In the genomic region with DNA sequence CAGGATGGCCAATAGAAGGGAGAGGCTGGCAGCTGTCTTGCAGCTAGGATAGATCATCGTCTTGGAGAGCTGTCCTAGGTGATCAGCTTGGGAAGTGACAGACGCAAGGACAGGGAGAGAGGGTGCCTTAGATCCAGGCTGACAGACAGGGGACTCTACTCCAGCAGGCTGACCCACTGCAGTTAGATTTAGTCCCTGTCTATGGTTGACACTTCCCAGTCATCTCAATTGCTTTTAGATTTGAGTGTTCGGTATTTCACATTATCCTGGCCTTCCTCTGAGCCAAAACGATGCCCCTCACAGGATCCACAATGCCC, we compare ENCODE assay signal across 9 mouse cellular contexts. TPM values are rescaled to one million over a fixed set of nuclear protein-coding genes. Genes with fewer than 3 reads are reported as not detected.
DNase-seq lines count a peak whose midpoint lies in the region; ATAC-seq lines count a peak whose summit lies in the region.
"Had no signal": no experiment of that assay in that cellular context is flagged by ENCODE, and none has a peak within 500 bp of the region (broad histone marks: within the 10 kb centered on the region; RNA-seq: fewer than 3 reads in every experiment).

No protein-coding gene starts in this region.

- WGBS in kidney, embryonic 16.5 days: 51% methylated on average over 4 of the region's 4 CpGs
- 58% methylated on average over 4 of the region's 4 CpGs for WGBS in forebrain, embryonic 16.5 days
- 55% methylated on average over 4 of the region's 4 CpGs for WGBS in limb, embryonic 15.5 days
- 50% methylated on average over 4 of the region's 4 CpGs for WGBS in neural tube, embryonic 14.5 days

- intact Hi-C loops in left cerebral cortex, postnatal 14 days (cut with DNase I): loop anchor here (5.0 kb wide), 3 partner anchors 185 to 710 kb away; no protein-coding TSS in a partner anchor

- peak overlapping the region; percentile 44 for H3K4me2 ChIP-seq in kidney, embryonic 16.5 days (replicated peaks; ENCODE audit: low read depth, low read length)
- H3K4me2 ChIP-seq in forebrain, embryonic 16.5 days (ENCODE audit: low read length): peak overlapping the region; percentile 50
- peak overlapping the region; percentile 38 for H3K4me2 ChIP-seq in limb, embryonic 15.5 days
- H3K4me2 ChIP-seq in neural tube, embryonic 14.5 days (ENCODE audit: low read depth, low read length): peak overlapping the region; percentile 36; the same call in 1 of the 2 replicates

- no peak overlapping the region for H3K27ac ChIP-seq in kidney, embryonic 16.5 days (ENCODE audit: low read length)
- no peak overlapping the region for H3K27ac ChIP-seq in forebrain, embryonic 16.5 days (ENCODE audit: low read length)
- no peak overlapping the region for H3K27ac ChIP-seq in limb, embryonic 15.5 days
- no peak overlapping the region for H3K27ac ChIP-seq in neural tube, embryonic 14.5 days (ENCODE audit: low read depth, low read length)

- peaks cover 26% of the 10 kb centered on the region for H3K27me3 ChIP-seq in kidney, embryonic 16.5 days (ENCODE audit: insufficient read depth, low read length)
- H3K27me3 ChIP-seq in forebrain, embryonic 16.5 days (replicated peaks; ENCODE audit: control insufficient read depth, insufficient read depth, low read length): peaks cover 4% of the 10 kb centered on the region; the same call in 1 of the 2 replicates
- H3K27me3 ChIP-seq in limb, embryonic 15.5 days: peaks cover 29% of the 10 kb centered on the region
- 0 out of 2 replicates have a peak, but pooled peaks cover 5% of the 10 kb centered on the region for H3K27me3 ChIP-seq in neural tube, embryonic 14.5 days (ENCODE audit: control insufficient read depth, insufficient read depth, low read length)

- no peaks in the 10 kb centered on the region for H3K9me3 ChIP-seq in kidney, embryonic 16.5 days (ENCODE audit: low read length)
- H3K9me3 ChIP-seq in forebrain, embryonic 16.5 days (ENCODE audit: control insufficient read depth, low read length): no peaks in the 10 kb centered on the region
- H3K9me3 ChIP-seq in limb, embryonic 15.5 days: no peaks in the 10 kb centered on the region
- H3K9me3 ChIP-seq in neural tube, embryonic 14.5 days (ENCODE audit: control insufficient read depth, low read length): no peaks in the 10 kb centered on the region

- peaks cover 8% of the 10 kb centered on the region; the same call in 1 of the 2 replicates for H3K4me1 ChIP-seq in kidney, embryonic 16.5 days (ENCODE audit: insufficient read depth, low read length)
- peaks cover 16% of the 10 kb centered on the region for H3K4me1 ChIP-seq in forebrain, embryonic 16.5 days (replicated peaks; ENCODE audit: control insufficient read depth, insufficient read depth, low read length)
- H3K4me1 ChIP-seq in limb, embryonic 15.5 days: peaks cover 14% of the 10 kb centered on the region
- no peaks in the 10 kb centered on the region for H3K4me1 ChIP-seq in neural tube, embryonic 14.5 days (ENCODE audit: control insufficient read depth, insufficient read depth, low read length)

- no peaks in the 10 kb centered on the region for H3K36me3 ChIP-seq in kidney, embryonic 16.5 days (ENCODE audit: insufficient read depth, low read length)
- no peaks in the 10 kb centered on the region for H3K36me3 ChIP-seq in forebrain, embryonic 16.5 days (ENCODE audit: control insufficient read depth, insufficient read depth)
- H3K36me3 ChIP-seq in limb, embryonic 15.5 days: no peaks in the 10 kb centered on the region
- H3K36me3 ChIP-seq in neural tube, embryonic 14.5 days (ENCODE audit: control insufficient read depth, insufficient read depth, low read length): no peaks in the 10 kb centered on the region; the same call in 1 of the 2 replicates

- ATAC-seq in kidney, embryonic 16.5 days (ENCODE audit: low FRiP score, low TSS enrichment): no peak
- ATAC-seq in forebrain, embryonic 16.5 days: peak; percentile 63
- no peak for ATAC-seq in limb, embryonic 15.5 days (ENCODE audit: insufficient number of reproducible peaks, low FRiP score, low TSS enrichment, low read depth)
- peak; percentile 9; the same call in 1 of the 2 replicates for ATAC-seq in neural tube, embryonic 14.5 days (ENCODE audit: low read depth)

- 0 out of 2 replicates have a peak overlapping the region, but pooled peaks have one; percentile 12 for H3K9ac ChIP-seq in kidney, embryonic 16.5 days (replicated peaks; ENCODE audit: low read length)
- H3K9ac ChIP-seq in forebrain, embryonic 16.5 days (replicated peaks; ENCODE audit: low read depth, low read length): 0 out of 2 replicates have a peak overlapping the region, but pooled peaks have one; percentile 3
- no peak overlapping the region for H3K9ac ChIP-seq in limb, embryonic 15.5 days
- H3K9ac ChIP-seq in neural tube, embryonic 14.5 days (replicated peaks; ENCODE audit: low read depth, low read length): 0 out of 2 replicates have a peak overlapping the region, but pooled peaks have one; percentile 0

- no peak overlapping the region; the same call in 1 of the 2 replicates for H3K4me3 ChIP-seq in kidney, embryonic 16.5 days (ENCODE audit: low read length)
- no peak overlapping the region; the same call in 1 of the 2 replicates for H3K4me3 ChIP-seq in forebrain, embryonic 16.5 days (replicated peaks; ENCODE audit: low read length)
- H3K4me3 ChIP-seq in limb, embryonic 15.5 days: no peak overlapping the region
- no peak overlapping the region for H3K4me3 ChIP-seq in neural tube, embryonic 14.5 days (ENCODE audit: low read depth, low read length)

- DNase-seq in kidney, postnatal 4 days: no peak
- no peak for DNase-seq in left cerebral cortex, postnatal 14 days (ENCODE audit: low spot score in 2 of 2)
- DNase-seq in layer of hippocampus, postnatal 10 days (ENCODE audit: low spot score in 2 of 2): no peak

RNA-seq across cellular contexts. Expression of gene 4930535I16Rik, which starts 39.6 kb away (rescaled TPM):
- not detected in 2 replicates for polyA plus RNA-seq in kidney, embryonic 16.5 days (2015; fragmentation: Nextera tagmentation; extraction: Ambion mirVana)
- not detected in 2 replicates for polyA plus RNA-seq in forebrain, embryonic 16.5 days (2015; fragmentation: Nextera tagmentation; extraction: Ambion mirVana)
- polyA plus RNA-seq in limb, embryonic 15.5 days (2015; fragmentation: Nextera tagmentation; extraction: Ambion mirVana): not detected in 2 replicates
- polyA plus RNA-seq in neural tube, embryonic 14.5 days (2014; fragmentation: Nextera tagmentation; extraction: Ambion mirVana): not detected in 2 replicates
- total RNA-seq in left cerebral cortex, postnatal 14 days (2021): not detected
- not detected for total RNA-seq in layer of hippocampus, postnatal 10 days (2021)
- total RNA-seq: heart, postnatal 4 days; left cerebral cortex, adult 8-10 months had no signal

RNA-seq across cellular contexts. Expression of gene Rragc, which starts 40.2 kb away (rescaled TPM):
- polyA plus RNA-seq in kidney, embryonic 16.5 days (2015; fragmentation: Nextera tagmentation; extraction: Ambion mirVana): 46.2 and 47.9 TPM in 2 replicates
- polyA plus RNA-seq in forebrain, embryonic 16.5 days (2015; fragmentation: Nextera tagmentation; extraction: Ambion mirVana): 44.7 and 54.8 TPM in 2 replicates
- 48.6 and 55.2 TPM in 2 replicates for polyA plus RNA-seq in limb, embryonic 15.5 days (2015; fragmentation: Nextera tagmentation; extraction: Ambion mirVana)
- 47.3 and 52.3 TPM in 2 replicates for polyA plus RNA-seq in neural tube, embryonic 14.5 days (2014; fragmentation: Nextera tagmentation; extraction: Ambion mirVana)
- 10 to 100 TPM; 52.2 to 53.1 TPM for total RNA-seq in left cerebral cortex, postnatal 14 days (2021)
- 10 to 100 TPM; 44.3 to 49.9 TPM for total RNA-seq in layer of hippocampus, postnatal 10 days (2021)

RNA-seq across cellular contexts. Expression of gene Mycbp, which starts 52.8 kb away (rescaled TPM):
- 61.2 and 68.6 TPM in 2 replicates for polyA plus RNA-seq in kidney, embryonic 16.5 days (2015; fragmentation: Nextera tagmentation; extraction: Ambion mirVana)
- 34.1 and 38.8 TPM in 2 replicates for polyA plus RNA-seq in forebrain, embryonic 16.5 days (2015; fragmentation: Nextera tagmentation; extraction: Ambion mirVana)
- 67.2 and 67.5 TPM in 2 replicates for polyA plus RNA-seq in limb, embryonic 15.5 days (2015; fragmentation: Nextera tagmentation; extraction: Ambion mirVana)
- 32.9 and 35.5 TPM in 2 replicates for polyA plus RNA-seq in neural tube, embryonic 14.5 days (2014; fragmentation: Nextera tagmentation; extraction: Ambion mirVana)
- 10 to 100 TPM in 1 of 2 experiments, 1 to 10 TPM in 1; 10.0 to 11.1 TPM for total RNA-seq in left cerebral cortex, postnatal 14 days (2021)
- total RNA-seq in layer of hippocampus, postnatal 10 days (2021): 10 to 100 TPM; 16.1 to 17.2 TPM

Comparison
In these comparisons a context has a peak if more than half of its experiments do, and no peak if none do; other contexts are left out.
1. ATAC-seq: peak in forebrain, embryonic 16.5 days (single experiment) and neural tube, embryonic 14.5 days (single experiment); none in kidney, embryonic 16.5 days (single experiment) and limb, embryonic 15.5 days (single experiment).
2. Peak in every context shown above with its lines, with median percentiles within 50 percentile points of each other: H3K4me2 ChIP-seq.